Mouse (Mus musculus) gastrocnemius, postnatal 14 days (tissue): ENCODE measurements around the gene Tlnrd1. TPM values are rescaled to one million over a fixed set of nuclear protein-coding genes. Genes with fewer than 3 reads are reported as not detected.

Source experiments
- DNase-seq: peaks from one replicate; pipeline ENCODE4 v3.0.0; 2021; ENCODE audit warnings: mixed read lengths
- intact Hi-C: fragments of 180-260 bp; cut with DNase I; formaldehyde crosslinking; loops from one replicate; pipeline ENCODE4 v1.15.1; 2025; ENCODE audit warnings: low total_unique reads
- total RNA-seq, 2 experiments: library from RNA; stranded (reverse); gene quantifications; 2 replicates each; pipeline ENCODE4 v1.2.3; 2021

The Tlnrd1 gene
- total RNA-seq, 2 experiments from 2014 or later: 4.8 to 5.5 TPM

DNA sequence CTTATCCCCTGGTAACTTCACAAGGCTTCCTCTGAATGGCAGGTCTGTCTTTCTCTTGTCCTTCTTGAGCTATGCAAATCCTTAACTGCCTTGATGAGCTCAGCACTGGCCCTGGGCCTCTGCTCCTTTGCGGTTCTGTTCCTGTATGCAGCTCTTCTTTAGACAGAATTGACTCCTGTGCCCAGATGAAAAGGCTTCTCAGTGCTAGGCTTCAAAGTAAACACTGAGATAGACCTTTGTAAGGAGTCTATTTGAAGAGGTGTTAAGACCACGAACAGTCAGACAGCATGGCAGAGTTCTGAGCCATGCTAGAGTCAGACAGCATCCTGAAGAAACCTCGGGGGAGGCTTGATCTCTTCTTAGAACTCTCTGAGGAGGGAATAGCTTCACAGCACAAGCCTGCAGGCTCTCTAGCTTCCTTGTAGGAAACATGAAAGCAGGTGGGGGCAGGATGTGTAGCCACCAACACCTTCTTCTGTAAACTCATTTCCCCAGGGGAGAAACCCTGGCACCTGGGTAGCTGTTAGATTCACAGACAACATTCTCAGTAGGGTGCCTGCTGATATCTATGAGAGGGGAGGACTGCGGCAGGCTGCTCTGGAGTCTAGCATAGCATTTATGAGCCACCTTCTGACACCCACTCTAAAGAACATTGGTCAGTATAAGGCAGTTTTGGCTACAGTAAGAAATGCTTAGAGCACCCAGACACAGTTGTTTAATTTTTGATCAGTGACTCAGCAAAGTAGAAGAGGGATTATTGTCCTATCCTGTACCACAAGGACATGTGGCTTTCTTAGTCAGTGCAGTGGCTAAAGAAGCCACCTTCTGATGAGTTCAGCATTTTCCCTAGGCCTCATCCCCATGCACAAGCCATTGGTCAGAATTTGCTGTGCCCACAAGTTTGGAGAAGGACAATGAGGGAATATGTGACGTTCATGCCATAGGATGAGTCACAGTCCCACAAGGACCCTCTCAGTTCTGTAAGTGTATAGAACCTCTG, 31.4 kb downstream of the Tlnrd1 start:
- intact Hi-C loops: no loop called here
- no peak for DNase-seq

DNA sequence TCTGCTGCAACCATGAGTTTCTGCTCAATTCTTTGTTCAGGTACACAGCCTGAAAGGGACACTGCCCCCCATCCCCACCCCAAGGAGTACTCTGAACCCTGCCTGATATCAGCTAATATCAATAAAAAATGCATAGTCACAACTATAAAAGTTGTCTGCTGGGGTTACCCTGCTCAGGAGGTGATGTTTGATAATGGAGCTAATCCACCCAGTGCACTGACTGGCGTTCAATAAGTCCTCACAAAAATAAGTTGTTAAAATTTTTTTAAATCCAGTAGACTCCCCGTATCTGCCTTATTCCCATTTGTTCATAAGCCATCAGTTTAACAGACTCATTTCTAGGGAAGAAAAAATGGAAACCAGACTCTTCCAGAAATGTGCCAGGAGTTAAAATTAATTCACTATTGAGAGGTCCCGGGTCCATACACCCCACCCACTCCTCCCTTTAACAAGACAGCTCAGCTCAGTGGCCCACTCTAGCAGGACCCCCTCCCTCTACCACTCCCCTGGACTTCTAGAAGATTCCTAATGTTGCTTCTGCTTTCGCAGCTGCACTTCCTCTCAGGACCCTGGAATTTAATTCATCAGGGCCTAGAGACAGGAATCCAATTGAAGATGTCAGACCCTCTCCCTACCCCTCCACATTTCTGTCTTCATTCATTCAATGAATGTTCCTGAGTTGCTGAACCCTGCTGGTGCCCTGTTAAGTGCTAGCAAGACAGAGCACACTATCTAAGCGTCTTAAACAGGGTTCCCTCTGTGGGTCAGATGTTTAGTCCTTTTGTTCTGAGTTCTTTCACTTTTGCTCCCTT, 32.3 kb downstream of the Tlnrd1 start:
- intact Hi-C loops: no loop called here
- no peak for DNase-seq

DNA sequence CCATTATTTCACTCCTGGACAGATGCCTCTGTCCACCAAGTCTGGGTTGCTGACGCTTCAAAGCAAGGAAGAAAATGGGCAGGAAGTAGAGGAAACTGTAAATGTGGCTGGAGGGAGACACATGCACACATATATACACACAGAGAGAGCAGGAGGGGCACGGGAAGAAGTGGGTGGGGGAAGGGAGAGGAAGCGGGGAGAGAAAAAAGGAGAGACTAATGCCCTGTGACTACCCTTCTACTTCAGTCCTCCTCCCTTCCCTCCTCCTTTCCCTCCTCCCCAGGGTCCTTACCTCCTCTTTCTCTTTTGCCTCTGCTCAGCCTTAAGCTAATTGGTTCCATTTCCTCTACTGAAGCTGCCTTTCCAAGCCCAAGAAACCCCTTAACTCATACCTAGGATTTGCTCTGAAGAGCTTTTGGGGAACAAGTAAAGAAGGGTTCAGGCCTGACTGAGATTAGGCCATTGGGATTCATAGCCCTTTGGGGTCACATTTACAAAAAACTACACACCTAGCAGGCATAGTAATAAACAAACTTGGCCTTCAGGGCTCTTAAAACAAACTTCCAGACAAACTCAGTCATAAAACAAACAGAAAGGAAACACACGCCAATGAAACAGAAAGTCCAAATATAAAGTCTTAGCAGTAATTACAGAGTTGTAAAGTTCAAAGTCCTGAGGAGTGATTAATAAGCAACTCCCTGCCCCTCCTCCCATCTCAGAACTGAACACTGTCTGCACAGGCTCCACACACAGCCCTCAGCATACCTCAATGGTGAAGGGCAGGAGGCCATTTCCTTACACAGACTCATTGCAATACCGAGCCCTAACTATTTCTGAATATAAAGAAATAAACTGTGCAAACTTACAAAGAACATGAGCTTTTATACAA, 36.7 kb downstream of the Tlnrd1 start:
- DNase-seq: no peak

DNA sequence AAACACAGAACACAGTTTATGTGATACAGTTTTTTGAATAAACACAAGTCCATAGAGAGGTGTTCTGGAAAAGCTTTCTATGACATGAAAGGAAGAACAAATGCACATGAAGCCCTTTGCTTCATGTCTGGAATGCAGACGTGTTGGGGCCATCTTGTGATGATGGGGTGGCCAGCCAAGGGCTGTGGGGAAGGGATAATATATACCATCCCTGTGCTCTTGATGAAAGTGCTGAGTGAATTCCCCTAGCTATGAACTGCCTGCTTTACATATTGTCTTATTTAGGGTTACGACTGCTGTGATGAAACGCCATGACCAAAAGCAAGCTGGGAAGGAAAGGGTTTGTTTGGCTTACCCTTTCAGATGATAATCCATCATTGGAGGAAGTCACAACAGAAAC, 39.3 kb downstream of the Tlnrd1 start:
- DNase-seq: no peak
- intact Hi-C loops: no loop called here

More for the DNA sequence above, 36.7 kb downstream of the Tlnrd1 start:
- intact Hi-C loops: no loop called here

DNA sequence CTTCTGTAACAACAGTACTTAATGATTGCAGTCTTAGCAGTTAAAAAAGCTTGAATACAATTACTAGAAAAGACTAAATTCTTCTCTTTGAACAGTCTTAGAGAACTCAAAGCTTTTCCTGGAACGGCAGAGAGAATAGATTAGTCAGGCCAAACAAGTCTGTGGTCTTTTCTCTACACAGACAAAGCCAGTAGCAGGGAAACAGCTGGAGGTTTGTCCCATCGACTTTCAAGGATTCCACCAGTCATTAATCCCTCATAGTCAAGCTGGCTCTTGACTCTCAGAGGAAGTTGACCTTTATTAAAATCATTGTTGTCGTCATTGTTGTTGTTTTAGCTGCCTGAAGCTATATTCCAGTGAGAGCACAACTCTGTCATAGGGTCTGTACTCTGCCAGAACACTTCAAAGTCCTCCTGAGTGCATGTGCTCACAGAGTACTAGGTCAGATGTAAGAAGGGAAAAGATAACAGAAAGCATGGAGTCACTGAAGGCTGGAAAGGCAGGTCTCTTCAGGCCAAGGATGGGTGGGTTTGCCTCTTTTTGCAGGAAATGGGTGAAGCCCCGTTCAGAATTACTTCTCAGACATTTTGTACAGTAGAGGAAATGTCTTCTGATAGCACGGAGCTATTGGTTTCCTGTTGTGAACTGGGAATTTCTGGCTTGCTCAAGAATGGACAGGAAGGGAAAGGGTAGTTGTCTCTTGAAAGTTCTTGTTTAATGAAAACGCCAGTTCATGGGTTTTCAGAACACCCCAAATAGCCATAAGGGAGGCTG, 41.4 kb downstream of the Tlnrd1 start:
- intact Hi-C loops: no loop called here
- DNase-seq: no peak

DNA sequence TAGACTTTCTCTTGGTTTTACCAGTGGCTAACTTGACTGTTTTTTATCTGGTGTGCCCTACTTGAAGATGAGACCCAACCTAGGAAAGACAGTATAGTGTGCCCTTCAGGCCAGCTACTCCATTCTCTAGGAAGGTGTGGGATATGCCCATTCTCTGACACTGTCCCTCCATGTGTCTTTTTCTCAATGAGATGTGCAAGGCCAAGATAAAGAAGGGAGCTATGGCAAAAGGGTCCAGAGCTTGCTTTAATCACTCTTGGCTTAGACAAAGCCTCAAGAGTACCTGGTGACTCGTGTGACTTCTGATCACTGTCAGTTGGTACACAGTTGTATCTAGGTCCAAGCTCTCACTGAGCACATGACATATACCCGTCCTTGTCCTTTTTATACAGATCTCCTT, 44.0 kb downstream of the Tlnrd1 start:
- DNase-seq: no peak
- intact Hi-C loops: no loop called here

DNA sequence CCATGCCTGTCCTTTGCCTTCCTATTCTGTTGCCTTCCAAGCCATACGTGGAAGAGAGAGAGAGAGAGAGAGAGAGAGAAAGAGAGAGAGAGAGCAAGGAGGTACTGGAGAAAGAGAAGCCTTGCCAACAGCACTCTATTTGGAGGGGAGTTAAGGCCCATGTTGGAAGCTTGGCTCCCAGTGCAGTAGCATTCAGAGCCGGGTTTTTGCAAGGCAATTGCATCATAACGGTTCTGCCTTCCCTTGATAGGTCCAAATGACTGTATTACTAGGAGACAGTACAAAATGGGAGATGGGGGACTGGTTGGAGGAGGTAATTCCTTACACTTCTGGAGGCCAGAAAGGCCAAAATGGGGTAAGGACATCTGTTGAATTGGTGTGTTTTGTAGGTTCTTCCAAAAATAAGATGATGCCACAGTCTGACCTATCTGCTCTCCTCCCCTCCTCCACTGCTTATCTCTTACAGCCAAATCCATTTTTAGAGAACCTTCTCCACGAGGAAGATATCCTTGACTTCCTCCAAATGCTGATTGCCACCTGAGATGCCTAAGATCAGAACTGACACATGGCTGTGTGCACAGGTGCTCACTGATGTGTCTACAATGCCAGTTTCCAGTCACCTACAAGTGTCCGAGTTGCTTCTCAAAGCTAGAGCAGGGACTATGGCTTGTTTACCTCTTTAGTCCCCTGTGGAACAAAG, 45.4 kb downstream of the Tlnrd1 start:
- intact Hi-C loops: no loop called here
- DNase-seq: no peak

Other genes starting within 250 kb of the Tlnrd1 start
- gene Il16, start 138.6 kb downstream of the Tlnrd1 start, total RNA-seq: 1 to 10 TPM; 4.2 to 6.6 TPM
- gene Cfap161, start 89.4 kb downstream of the Tlnrd1 start, total RNA-seq: not detected
- 10 to 100 TPM; 31.5 to 38.8 TPM for gene Mesd, start 161 bp upstream of the Tlnrd1 start, total RNA-seq
- gene Cemip, start 202.2 kb upstream of the Tlnrd1 start, total RNA-seq: under 1 TPM; 0.11 to 0.18 TPM